Mouse (Mus musculus) heart, embryonic 11.5 days (tissue): ENCODE data around the gene Rnd1. TPM values are rescaled to one million over a fixed set of nuclear protein-coding genes. Genes with fewer than 3 reads are reported as not detected.

Experiments
- ATAC-seq: fragments of 200-750 bp; cut with Nextera tagmentation; replicated peaks from 2 replicates; pipeline ENCODE4 v1.8.0; 2017; ENCODE audit warnings: moderate library complexity; ENCODE audit not compliant: insufficient number of reproducible peaks, low FRiP score, low TSS enrichment
- H3K27ac ChIP-seq: fragments of 300-500 bp; sonication (generic); 2 replicates; pipeline ENCODE4 v1.5.1; 2014; ENCODE audit warnings: mild to moderate bottlenecking, low read depth, low read length
- H3K27me3 ChIP-seq: fragments of 300-500 bp; sonication (generic); 2 replicates; pipeline ENCODE4 v1.6.1; 2014; ENCODE audit warnings: mild to moderate bottlenecking, low read length, mixed read lengths; ENCODE audit not compliant: control insufficient read depth, insufficient read depth
- H3K36me3 ChIP-seq: fragments of 300-500 bp; sonication (generic); 2 replicates; pipeline ENCODE4 v1.6.1; 2014; ENCODE audit warnings: mild to moderate bottlenecking, low read length, moderate library complexity, mixed read lengths; ENCODE audit not compliant: control insufficient read depth, insufficient read depth
- H3K4me1 ChIP-seq: fragments of 300-500 bp; sonication (generic); 2 replicates; pipeline ENCODE4 v1.6.1; 2014; ENCODE audit warnings: low read length; ENCODE audit not compliant: control insufficient read depth, insufficient read depth
- H3K4me2 ChIP-seq: fragments of 300-500 bp; sonication (generic); 2 replicates; pipeline ENCODE4 v1.6.1; 2014; ENCODE audit warnings: mild to moderate bottlenecking, moderate library complexity
- H3K4me3 ChIP-seq: fragments of 300-500 bp; sonication (generic); 2 replicates; pipeline ENCODE4 v1.5.1; 2014; ENCODE audit warnings: low read depth, low read length
- H3K9ac ChIP-seq: fragments of 300-500 bp; sonication (generic); 2 replicates; pipeline ENCODE4 v1.6.1; 2014; ENCODE audit warnings: mild to moderate bottlenecking, low read depth, low read length, moderate library complexity
- H3K9me3 ChIP-seq: fragments of 300-500 bp; sonication (generic); replicated peaks from 2 replicates; pipeline ENCODE4 v1.6.1; 2016; ENCODE audit warnings: low read length; ENCODE audit not compliant: control insufficient read depth
- WGBS: fragments of 180-500 bp; shearing (Covaris S2); extraction: QIAGEN DNeasy Blood & Tissue Kit; methylation state at CpG from one replicate; pipeline ENCODE4 v1.1.7; 2014; ENCODE audit not compliant: insufficient replicate concordance; 5-methylcytosine and 5-hydroxymethylcytosine counted together
- polyA plus RNA-seq: library from polyadenylated mRNA; unstranded; fragments of >200 nt; fragmentation: Nextera tagmentation; extraction: Ambion mirVana; gene quantifications from 2 replicates; pipeline ENCODE4 v1.2.1, GENCODE M21; 2014

The Rnd1 gene
- polyA plus RNA-seq, 1 experiment from 2014 or later = 1.2 TPM

DNA sequence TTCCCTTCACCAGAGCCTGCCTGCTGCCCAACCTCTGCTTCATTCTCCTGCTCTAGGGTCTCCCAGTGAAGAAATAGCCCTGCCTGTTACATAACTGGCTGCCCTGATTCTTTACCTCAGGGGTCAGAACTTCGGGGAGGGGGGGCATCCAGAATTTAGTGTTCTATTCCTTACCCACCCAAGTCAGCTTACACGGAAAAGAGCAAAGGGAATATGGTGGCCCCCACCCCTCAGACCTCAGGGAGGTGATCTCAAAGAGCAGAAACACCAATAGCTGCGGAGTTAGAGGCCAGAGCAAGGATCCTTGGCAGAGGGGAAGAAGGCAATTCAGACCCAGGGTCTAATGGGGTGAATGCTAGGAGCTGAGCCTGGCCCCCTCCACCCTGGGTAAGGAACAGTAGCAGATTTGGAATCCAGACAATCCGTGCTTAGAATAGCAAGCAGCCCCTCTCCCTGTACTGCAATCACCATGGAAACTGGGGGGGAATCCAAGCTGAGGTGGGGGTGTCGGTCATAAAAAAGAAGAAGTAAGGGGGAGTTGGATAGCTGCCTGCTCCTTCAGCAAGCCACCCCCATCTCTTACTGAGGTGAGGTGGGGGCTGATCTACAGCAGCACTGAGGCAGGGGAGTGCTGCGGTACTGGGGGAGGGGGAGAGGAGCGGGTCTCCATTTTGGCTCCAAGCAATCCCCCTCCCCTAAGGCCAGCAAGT, 2.8 kb downstream of the Rnd1 start:
- Histone ChIP-seq H3K9ac (no peak overlapping the region), H3K4me1 (peaks cover 25% of the 10 kb centered on the region), H3K4me3 (no peak overlapping the region), H3K9me3 (no peaks in the 10 kb centered on the region), H3K27me3 (peaks cover 33% of the 10 kb centered on the region), H3K27ac (no peak overlapping the region), H3K36me3 (no peaks in the 10 kb centered on the region), H3K4me2 (no peak overlapping the region)
- 39% methylated on average over 7 of the region's 7 CpGs for WGBS
- no peak for ATAC-seq

DNA sequence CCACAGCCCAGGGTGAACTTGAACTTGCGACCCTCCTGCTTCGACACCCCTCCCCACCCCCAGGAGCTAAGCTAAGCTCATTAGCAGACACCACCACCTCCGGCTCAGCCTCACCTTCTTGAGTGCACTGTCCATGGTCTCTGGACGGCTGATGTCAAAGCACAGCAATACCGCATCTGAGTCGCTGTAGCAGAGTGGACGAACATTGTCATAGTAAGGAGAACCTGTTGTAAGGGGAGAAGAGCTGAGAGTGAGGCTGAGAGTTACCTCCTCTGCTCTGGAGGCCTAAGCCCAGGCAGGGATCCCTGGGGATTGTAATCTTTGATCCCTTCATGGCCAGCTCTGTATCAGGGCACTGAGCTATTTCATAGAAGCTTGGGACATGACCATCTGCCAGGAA, 3.5 kb downstream of the Rnd1 start:
- WGBS = 67% methylated on average over 7 of the region's 7 CpGs

DNA sequence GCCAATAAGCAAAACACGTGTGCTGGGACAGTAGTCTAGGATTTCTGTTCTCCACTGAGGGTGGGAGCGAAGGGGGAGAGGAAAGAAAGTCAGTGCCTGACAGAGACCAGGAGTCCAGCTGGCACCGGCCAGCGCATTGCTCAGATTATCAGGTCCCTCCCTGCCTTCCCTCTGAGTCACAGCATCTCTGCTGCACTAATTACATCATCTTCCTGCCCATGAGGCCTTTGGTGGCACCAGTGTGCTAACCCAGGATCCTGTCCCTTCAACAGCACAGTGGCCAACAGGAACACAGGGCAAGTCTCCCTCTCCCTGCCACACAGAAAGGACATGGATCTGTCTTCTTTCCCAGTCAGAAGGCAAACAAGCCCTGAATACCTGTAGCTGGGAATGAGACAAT, 4.7 kb downstream of the Rnd1 start:
- H3K27me3 ChIP-seq = peaks cover 31% of the 10 kb centered on the region
- H3K4me1 ChIP-seq = peaks cover 25% of the 10 kb centered on the region
- no peak for ATAC-seq
- no peaks in the 10 kb centered on the region for H3K9me3 ChIP-seq
- no peak overlapping the region for H3K4me2 ChIP-seq
- H3K9ac ChIP-seq = no peak overlapping the region
- no peak overlapping the region for H3K27ac ChIP-seq
- H3K36me3 ChIP-seq = no peaks in the 10 kb centered on the region
- no peak overlapping the region for H3K4me3 ChIP-seq
- WGBS = 23% methylated on average over 4 of the region's 4 CpGs

More for the DNA sequence above, 3.5 kb downstream of the Rnd1 start:
- no peak overlapping the region for H3K9ac ChIP-seq
- no peaks in the 10 kb centered on the region for H3K9me3 ChIP-seq
- no peak overlapping the region for H3K4me3 ChIP-seq
- peaks cover 31% of the 10 kb centered on the region for H3K27me3 ChIP-seq
- no peak overlapping the region for H3K27ac ChIP-seq
- no peak overlapping the region for H3K4me2 ChIP-seq
- no peak for ATAC-seq
- H3K36me3 ChIP-seq = no peaks in the 10 kb centered on the region
- H3K4me1 ChIP-seq = peaks cover 25% of the 10 kb centered on the region

DNA sequence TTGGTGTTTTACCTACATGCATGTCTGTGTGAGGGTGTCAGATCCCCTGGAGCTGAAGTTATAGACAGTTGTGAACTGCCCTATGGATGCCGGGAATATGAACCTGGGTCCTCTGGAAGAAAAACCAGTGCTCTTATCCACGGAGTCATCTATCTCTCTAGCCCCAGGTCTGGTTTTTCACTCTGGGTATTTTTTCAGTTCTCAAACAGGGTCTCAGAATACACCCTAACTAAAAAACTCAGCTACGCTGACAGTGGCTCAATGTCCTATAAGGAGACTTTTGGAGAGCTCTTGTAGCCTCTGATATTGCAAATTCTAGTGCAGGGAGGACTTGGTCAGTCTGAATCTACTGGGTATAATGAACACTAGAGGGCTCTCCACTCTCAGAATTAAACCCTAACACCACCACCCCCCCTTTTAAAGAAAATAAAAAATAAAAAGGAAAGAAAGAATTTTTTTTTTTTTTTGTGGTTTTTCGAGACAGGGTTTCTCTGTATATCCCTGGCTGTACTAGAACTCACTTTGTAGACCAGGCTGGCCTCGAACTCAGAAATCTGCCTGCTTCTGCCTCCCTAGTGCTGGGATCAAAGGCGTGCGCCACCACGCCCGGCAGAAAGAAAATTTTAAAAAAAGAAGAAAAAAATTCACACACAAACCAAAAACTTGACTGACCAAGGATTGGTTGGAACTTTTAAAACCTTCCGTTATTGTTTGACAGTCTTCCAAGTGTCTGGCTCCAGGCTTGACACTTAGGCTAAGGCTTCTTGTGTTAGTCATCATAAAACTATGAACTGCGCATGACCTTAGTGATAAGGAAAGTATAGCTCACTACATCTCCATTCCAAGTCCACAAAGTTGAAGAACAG, 13.0 kb downstream of the Rnd1 start:
- Histone ChIP-seq H3K9ac (no peak overlapping the region), H3K9me3 (no peaks in the 10 kb centered on the region), H3K27ac (no peak overlapping the region), H3K27me3 (no peaks in the 10 kb centered on the region), H3K4me1 (no peaks in the 10 kb centered on the region), H3K36me3 (peaks cover 1% of the 10 kb centered on the region; the same call in 1 of the 2 replicates), H3K4me3 (no peak overlapping the region), H3K4me2 (no peak overlapping the region)
- WGBS = 75% methylated on average over 11 of the region's 11 CpGs
- ATAC-seq = no peak

DNA sequence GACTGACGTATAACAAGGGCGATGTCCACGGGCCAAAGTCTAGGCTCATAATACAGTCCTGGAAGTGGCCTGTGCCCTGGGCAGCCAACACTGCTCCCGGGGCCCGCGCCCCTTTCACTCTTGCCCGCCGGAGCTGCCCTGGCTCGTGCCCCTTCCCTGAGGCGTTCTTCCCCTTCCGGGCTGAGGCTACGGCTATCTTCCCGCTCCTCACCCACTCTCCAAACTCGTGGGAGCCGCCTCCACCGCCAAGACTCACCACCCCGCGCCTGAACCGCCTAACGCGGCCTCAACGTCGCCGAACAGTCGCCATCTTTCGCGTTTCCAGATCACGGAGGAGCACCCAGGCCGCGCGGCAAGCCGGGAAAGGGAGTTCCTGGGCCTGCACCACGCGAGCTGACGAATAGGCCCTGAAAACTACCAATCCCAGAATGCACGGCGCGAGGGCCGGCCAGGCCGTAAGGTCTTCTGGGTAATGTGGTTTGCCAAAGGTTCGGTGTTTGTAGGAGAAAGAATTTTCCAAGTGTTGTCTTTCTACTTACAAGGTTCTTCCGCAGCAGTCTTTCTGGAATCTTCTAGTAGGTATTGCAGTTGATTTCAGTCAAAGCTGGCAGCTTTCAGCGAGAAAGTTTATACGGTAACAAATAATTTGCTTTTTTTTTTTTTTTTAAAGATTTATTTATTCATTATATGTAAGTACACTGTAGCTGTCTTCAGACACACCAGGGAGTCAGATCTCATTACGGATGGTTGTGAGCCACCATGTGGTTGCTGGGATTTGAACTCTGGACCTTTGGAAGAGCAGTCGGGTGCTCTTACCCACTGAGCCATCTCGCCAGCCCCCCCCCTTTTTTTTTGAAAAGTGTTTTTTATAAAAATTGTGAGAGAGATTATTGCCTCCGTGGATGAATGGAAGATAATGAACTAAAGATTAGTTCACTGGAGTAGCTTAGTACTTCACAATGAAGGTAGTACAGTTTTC, 14.4 kb downstream of the Rnd1 start, which contains the start of gene Ddx23:
Gene Ddx23, minus strand, starts transcription at position 328 of the 979 bp plus-strand sequence.
- peak within 1 kb of the TSS; percentile 69 for H3K4me2 ChIP-seq
- ATAC-seq = peak; percentile 93
- no peaks in the 10 kb centered on the region for H3K9me3 ChIP-seq
- no peaks in the 10 kb centered on the region for H3K27me3 ChIP-seq
- peaks cover 13% of the 10 kb centered on the region for H3K36me3 ChIP-seq
- H3K9ac ChIP-seq = peak within 1 kb of the TSS; percentile 98
- peak within 1 kb of the TSS; percentile 96 for H3K4me3 ChIP-seq
- H3K27ac ChIP-seq = peak within 1 kb of the TSS; percentile 94
- WGBS = 5% methylated on average over 47 of the region's 48 CpGs
- no peaks in the 10 kb centered on the region for H3K4me1 ChIP-seq

DNA sequence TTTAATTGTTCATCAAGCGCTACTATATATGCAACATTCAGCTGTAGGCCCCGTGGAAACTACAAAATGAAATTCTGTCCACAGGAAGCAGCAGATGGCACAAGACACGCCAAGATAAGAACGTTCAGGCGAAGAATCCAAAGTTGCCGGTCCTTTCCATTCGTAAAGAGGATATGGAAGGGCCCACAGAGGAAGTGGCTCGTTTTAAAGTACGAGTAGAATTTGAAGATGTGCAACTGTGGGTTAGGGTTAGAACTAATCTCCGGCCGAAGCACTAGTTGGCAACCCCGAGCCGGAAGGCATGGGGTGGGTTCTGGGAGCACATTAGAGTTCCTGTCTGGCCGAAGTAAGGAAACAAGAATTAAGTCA, 15.1 kb downstream of the Rnd1 start:
- Histone ChIP-seq H3K36me3 (peaks cover 19% of the 10 kb centered on the region), H3K27ac (peak overlapping the region; percentile 94), H3K4me1 (no peaks in the 10 kb centered on the region), H3K27me3 (no peaks in the 10 kb centered on the region), H3K4me3 (peak overlapping the region; percentile 96), H3K9me3 (no peaks in the 10 kb centered on the region), H3K9ac (peak overlapping the region; percentile 98), H3K4me2 (peak overlapping the region; percentile 69)
- no peak for ATAC-seq
- WGBS = under 1% methylated on average over 14 of the region's 14 CpGs

DNA sequence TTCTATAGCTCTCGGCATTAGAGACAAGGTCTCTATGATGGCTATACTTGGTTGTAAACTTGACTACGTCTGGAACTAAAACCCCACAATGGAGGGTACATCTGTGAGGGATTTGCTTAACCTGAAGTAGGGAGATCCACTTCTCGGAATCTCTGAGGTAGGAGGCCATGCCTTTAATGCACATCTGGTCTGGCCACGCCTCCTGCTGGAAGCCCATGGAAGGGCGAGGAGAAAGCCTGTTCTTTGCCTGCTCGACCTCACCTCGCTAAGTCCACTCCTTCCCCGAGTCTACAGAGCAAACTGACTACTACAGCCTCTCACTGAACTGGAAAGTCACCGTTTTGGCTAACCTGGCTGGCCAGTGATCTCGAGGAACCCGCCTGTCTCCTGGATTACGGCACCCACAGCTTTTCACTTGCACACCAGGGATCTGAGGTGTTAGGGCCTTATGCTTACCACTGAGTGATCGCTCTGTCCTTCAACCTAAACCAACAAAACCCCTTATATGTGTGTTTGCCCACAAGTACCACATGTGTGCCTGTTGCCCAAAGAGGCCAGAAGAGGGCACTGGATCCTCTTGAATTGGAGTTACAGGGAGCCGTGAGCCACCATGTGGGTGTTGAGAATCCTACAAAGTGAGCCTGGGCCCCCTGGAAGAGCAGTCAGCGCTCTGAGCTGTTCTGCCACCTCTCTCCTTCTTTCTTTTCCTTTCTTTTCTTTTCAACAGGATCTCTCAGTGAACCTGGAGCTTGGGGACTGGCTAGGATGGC, 20.1 kb downstream of the Rnd1 start:
- Histone ChIP-seq H3K9ac (no peak overlapping the region), H3K36me3 (peaks cover 56% of the 10 kb centered on the region), H3K4me2 (no peak overlapping the region), H3K9me3 (no peaks in the 10 kb centered on the region), H3K4me3 (no peak overlapping the region), H3K27me3 (no peaks in the 10 kb centered on the region), H3K27ac (no peak overlapping the region), H3K4me1 (no peaks in the 10 kb centered on the region)
- WGBS = 86% methylated on average over 15 of the region's 15 CpGs
- ATAC-seq = no peak
